Mouse (Mus musculus) kidney, postnatal 0 days (tissue): ENCODE data around the gene Rabgap1. TPM values are rescaled to one million over a fixed set of nuclear protein-coding genes. Genes with fewer than 3 reads are reported as not detected.

ENCODE experiments used
- ATAC-seq: fragments of 200-750 bp; cut with Nextera tagmentation; replicated peaks from 2 replicates; pipeline ENCODE4 v1.8.0; 2017; ENCODE audit warnings: low read depth, moderate number of reproducible peaks, moderate TSS enrichment, moderate library complexity; ENCODE audit not compliant: low FRiP score
- DNase-seq: peaks from one replicate; pipeline ENCODE4 v3.0.0-alpha.2; 2016; ENCODE audit warnings: low spot score
- H3K27ac ChIP-seq: fragments of 300-500 bp; sonication (generic); 2 replicates; pipeline ENCODE4 v1.5.1; 2014; ENCODE audit warnings: mild to moderate bottlenecking
- H3K27me3 ChIP-seq: fragments of 300-500 bp; sonication (generic); 2 replicates; pipeline ENCODE4 v1.6.1; 2014; ENCODE audit warnings: low read length, mixed read lengths; ENCODE audit not compliant: insufficient read depth
- H3K36me3 ChIP-seq: fragments of 300-500 bp; sonication (generic); 2 replicates; pipeline ENCODE4 v1.6.1; 2014; ENCODE audit warnings: low read length, mixed read lengths; ENCODE audit not compliant: insufficient read depth
- H3K4me1 ChIP-seq: fragments of 300-500 bp; sonication (generic); replicated peaks from 2 replicates; pipeline ENCODE4 v1.6.1; 2014; ENCODE audit warnings: antibody characterized with exemption, low read length, mixed read lengths; ENCODE audit not compliant: insufficient read depth
- H3K4me2 ChIP-seq: fragments of 300-500 bp; sonication (generic); 2 replicates; pipeline ENCODE4 v1.6.1; 2014; ENCODE audit warnings: mild to moderate bottlenecking, low read length, moderate library complexity, mixed read lengths
- H3K4me3 ChIP-seq: fragments of 300-500 bp; sonication (generic); replicated peaks from 2 replicates; pipeline ENCODE4 v1.5.1; 2014; ENCODE audit warnings: low read depth, low read length
- H3K9ac ChIP-seq: fragments of 300-500 bp; sonication (generic); 2 replicates; pipeline ENCODE4 v1.6.1; 2014; ENCODE audit warnings: low read depth, low read length
- H3K9me3 ChIP-seq: fragments of 300-500 bp; sonication (generic); replicated peaks from 2 replicates; pipeline ENCODE4 v1.6.1; 2016; ENCODE audit warnings: low read length, inconsistent platforms, mixed read lengths
- CTCF ChIP-seq: IDR thresholded peaks from 2 replicates; pipeline ENCODE4 v1.5.1; 2016; ENCODE audit warnings: antibody characterized with exemption, low read depth, mild to moderate bottlenecking, moderate library complexity
- whole genome bisulfite sequencing: fragments of 180-500 bp; shearing (Covaris S2); extraction: QIAGEN DNeasy Blood & Tissue Kit; methylation state at CpG from one replicate; pipeline ENCODE4 v1.1.7; 2014; 5-methylcytosine and 5-hydroxymethylcytosine counted together
- polyA plus RNA-seq: library from polyadenylated mRNA; unstranded; fragments of >200 nt; fragmentation: Nextera tagmentation; extraction: Ambion mirVana; gene quantifications from 2 replicates; pipeline ENCODE4 v1.2.1, GENCODE M21; 2015

Rabgap1 gene
- polyA plus RNA-seq, 1 experiment from 2014 or later: 28.3 TPM

DNA sequence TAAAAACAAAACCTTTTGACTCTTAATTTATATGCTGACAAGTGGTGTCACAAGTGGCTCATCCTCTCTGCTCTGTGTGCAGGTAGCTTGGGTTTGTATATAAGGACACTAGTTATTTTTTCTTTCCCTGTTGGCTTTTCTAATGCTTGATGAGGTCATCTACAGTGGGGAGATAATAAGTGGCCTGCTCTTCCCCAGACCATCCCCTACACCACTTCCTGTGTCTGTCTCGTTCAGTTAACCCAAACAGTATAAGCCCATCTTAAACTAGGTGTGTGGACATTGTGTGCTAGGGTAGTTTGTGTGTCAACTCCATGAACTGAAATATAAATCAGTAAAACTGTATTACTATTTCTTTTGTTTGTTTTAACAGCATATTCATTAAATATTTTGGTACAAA, 123.0 kb downstream of the Rabgap1 start:
- no peak overlapping the region for H3K9ac ChIP-seq
- peaks cover 46% of the 10 kb centered on the region for H3K36me3 ChIP-seq

DNA sequence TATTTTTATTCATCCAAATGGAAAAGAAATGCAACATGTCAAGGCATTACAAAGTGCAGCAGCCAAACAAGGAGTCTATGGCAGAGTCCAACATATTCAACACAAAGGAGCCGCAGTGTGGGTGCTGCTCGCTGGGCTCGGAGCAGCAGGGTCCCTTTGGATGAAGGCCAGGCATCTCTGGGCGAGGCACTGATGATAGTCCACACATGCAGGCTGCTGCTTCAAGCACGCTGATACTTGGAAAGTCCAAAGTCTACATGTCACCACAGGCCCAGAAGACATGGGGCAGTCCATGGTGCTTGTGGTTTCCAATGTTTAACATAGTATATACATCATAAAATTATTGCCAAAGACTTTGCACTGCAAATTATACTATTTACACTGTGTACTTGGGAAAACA, 126.8 kb downstream of the Rabgap1 start:
- no peak for ATAC-seq
- Histone ChIP-seq H3K4me3 (no peak overlapping the region), H3K4me1 (no peaks in the 10 kb centered on the region), H3K36me3 (peaks cover 20% of the 10 kb centered on the region), H3K27me3 (no peaks in the 10 kb centered on the region), H3K9ac (no peak overlapping the region), H3K27ac (no peak overlapping the region), H3K9me3 (no peaks in the 10 kb centered on the region), H3K4me2 (no peak overlapping the region)
- TF ChIP-seq CTCF: no peak
- no peak for DNase-seq
- 85% methylated on average over 5 of the region's 5 CpGs for WGBS

More for the DNA sequence above, 123.0 kb downstream of the Rabgap1 start:
- Histone ChIP-seq H3K27ac (no peak overlapping the region), H3K4me3 (no peak overlapping the region), H3K27me3 (no peaks in the 10 kb centered on the region), H3K9me3 (no peaks in the 10 kb centered on the region), H3K4me1 (no peaks in the 10 kb centered on the region), H3K4me2 (no peak overlapping the region)
- DNase-seq (no peak), ATAC-seq (no peak)
- TF ChIP-seq CTCF: no peak
- WGBS: 74% methylated on average over 1 of the region's 1 CpGs

DNA sequence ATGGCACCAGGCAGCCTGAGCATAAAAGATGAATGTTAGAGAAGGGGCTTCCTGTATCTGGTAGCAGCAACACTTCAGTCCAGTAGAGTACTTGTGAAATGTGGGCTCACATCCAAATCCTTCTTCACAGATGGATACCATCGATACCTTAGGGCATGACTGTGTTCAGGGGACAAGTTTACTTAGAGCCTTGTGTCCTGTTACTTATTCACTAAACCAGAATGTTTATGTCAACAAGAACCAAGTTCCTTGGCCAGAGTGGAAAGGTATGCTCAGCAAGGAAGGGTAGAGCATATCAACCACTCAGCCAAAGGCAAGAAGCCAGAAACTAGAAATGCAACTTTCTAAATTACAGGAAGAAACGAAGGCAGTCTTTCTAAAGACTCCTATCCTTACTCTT, 127.6 kb downstream of the Rabgap1 start:
- H3K9ac ChIP-seq: no peak overlapping the region
- no peak for TF ChIP-seq CTCF
- 60% methylated on average over 2 of the region's 2 CpGs for WGBS
- peaks cover 19% of the 10 kb centered on the region; the same call in 1 of the 2 replicates for H3K36me3 ChIP-seq
- no peaks in the 10 kb centered on the region for H3K4me1 ChIP-seq
- H3K4me3 ChIP-seq: no peak overlapping the region
- peak; percentile 75; the same call in 1 of the 2 replicates for ATAC-seq
- peak; percentile 37 for DNase-seq
- H3K27ac ChIP-seq: peak overlapping the region; percentile 14; the same call in 1 of the 2 replicates
- no peaks in the 10 kb centered on the region for H3K27me3 ChIP-seq
- H3K9me3 ChIP-seq: no peaks in the 10 kb centered on the region
- H3K4me2 ChIP-seq: no peak overlapping the region

DNA sequence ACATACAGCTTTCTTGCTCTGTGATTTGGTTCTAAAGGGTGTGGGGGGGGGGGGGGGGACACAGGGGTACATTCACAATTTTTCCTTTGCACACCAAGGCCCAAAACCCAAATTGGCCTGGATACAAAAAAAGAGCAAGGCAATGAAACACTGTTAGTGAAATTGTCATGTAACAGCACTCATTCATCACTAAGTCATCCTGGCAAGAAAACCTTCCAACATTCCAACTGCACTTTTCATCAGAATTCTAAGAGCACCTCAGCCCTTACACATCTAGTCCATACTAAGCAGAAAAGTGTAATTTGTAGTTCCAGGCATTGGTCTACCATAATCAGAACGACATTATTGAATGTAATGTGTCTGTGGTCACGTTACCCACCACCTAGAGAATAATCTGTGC, 129.1 kb downstream of the Rabgap1 start:
- no peak overlapping the region for H3K9ac ChIP-seq
- H3K4me2 ChIP-seq: no peak overlapping the region
- H3K27me3 ChIP-seq: no peaks in the 10 kb centered on the region
- no peak overlapping the region for H3K4me3 ChIP-seq
- H3K36me3 ChIP-seq: peaks cover 15% of the 10 kb centered on the region; the same call in 1 of the 2 replicates
- TF ChIP-seq CTCF: no peak
- ATAC-seq (no peak), DNase-seq (no peak)
- H3K9me3 ChIP-seq: no peaks in the 10 kb centered on the region
- H3K27ac ChIP-seq: no peak overlapping the region
- 90% methylated on average over 2 of the region's 2 CpGs for WGBS
- no peaks in the 10 kb centered on the region for H3K4me1 ChIP-seq

DNA sequence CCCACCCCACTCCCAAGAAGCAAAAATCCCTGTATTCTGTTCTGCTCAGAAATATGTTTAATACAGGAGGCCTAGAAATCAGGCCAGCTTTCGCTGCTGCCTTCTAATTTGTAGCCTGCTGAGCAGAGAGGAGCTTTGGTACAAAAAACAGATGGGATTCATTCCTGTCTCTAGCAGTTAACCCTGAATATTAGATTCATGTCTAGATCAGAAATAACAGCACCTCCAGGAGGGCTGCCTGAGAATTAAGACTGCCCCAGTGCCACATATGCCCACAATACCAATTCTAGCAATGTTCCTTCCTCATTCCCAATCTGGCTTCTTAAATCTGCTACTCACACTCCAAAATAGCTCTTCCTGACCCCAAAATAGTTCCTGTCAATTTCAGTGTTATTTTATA, 133.6 kb downstream of the Rabgap1 start:
- no peak overlapping the region for H3K9ac ChIP-seq
- H3K9me3 ChIP-seq: no peaks in the 10 kb centered on the region
- no peak for TF ChIP-seq CTCF
- 95% methylated on average over 1 of the region's 1 CpGs for WGBS
- ATAC-seq (no peak), DNase-seq (no peak)
- no peak overlapping the region for H3K4me2 ChIP-seq
- H3K4me1 ChIP-seq: no peaks in the 10 kb centered on the region
- H3K27ac ChIP-seq: no peak overlapping the region
- peaks cover 3% of the 10 kb centered on the region; the same call in 1 of the 2 replicates for H3K36me3 ChIP-seq
- no peaks in the 10 kb centered on the region for H3K27me3 ChIP-seq
- no peak overlapping the region for H3K4me3 ChIP-seq

DNA sequence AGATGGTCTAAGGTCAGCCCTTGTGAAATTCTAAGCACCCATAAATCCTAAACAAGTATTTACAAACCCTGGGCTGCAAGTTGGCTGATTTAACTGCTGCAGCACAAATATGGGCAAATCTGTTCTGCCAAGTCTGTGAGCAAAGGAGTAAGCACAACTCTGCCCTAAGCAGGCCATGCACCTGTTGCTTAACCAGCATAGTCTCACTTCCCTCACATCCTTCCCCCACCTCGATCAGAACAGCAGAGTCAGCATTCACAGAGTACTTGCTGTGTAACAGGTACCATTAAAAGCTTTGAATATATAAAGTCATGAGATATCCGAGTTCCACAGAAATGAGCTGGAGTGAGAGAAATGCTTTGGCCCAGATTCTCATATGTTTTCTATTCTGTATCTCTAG, 135.1 kb downstream of the Rabgap1 start:
- no peak for DNase-seq
- Histone ChIP-seq H3K27me3 (no peaks in the 10 kb centered on the region), H3K4me1 (no peaks in the 10 kb centered on the region), H3K4me2 (no peak overlapping the region), H3K36me3 (peaks cover 3% of the 10 kb centered on the region; the same call in 1 of the 2 replicates), H3K9me3 (no peaks in the 10 kb centered on the region), H3K27ac (no peak overlapping the region), H3K9ac (no peak overlapping the region), H3K4me3 (no peak overlapping the region)
- TF ChIP-seq CTCF: no peak
- 74% methylated on average over 2 of the region's 2 CpGs for WGBS
- ATAC-seq: no peak

DNA sequence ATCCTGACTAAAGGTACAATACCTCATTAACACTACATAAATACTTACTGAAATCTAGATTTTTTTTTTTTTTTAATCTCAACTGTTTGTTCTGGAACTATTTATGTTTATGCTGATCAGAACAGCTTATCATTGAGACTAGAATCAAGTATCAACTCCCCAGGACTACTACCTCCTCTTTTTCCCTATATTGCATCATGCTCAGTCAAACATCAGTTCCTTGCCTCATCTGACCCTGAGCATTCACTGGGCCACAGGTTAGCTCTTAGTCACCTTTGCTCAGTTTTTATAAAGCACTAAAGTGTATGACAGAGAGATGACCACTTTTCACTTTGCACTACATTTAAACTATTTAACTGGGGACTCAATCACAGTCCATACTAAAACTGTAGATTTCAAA, 144.8 kb downstream of the Rabgap1 start:
- no peak for ATAC-seq
- no peak overlapping the region for H3K4me2 ChIP-seq
- TF ChIP-seq CTCF: no peak
- no peak overlapping the region for H3K9ac ChIP-seq
- H3K27ac ChIP-seq: no peak overlapping the region
- no peaks in the 10 kb centered on the region for H3K4me1 ChIP-seq
- DNase-seq: no peak
- H3K27me3 ChIP-seq: no peaks in the 10 kb centered on the region
- H3K4me3 ChIP-seq: no peak overlapping the region
- no peaks in the 10 kb centered on the region for H3K9me3 ChIP-seq
- H3K36me3 ChIP-seq: no peaks in the 10 kb centered on the region; the same call in 1 of the 2 replicates

Other genes with a start within 250 kb of the Rabgap1 start
- gene Olfr366, start 231.7 kb upstream of the Rabgap1 start, polyA plus RNA-seq: not detected in 2 replicates
- not detected in 2 replicates for gene Olfr368, start 116.8 kb upstream of the Rabgap1 start, polyA plus RNA-seq
- 50.1 and 51.0 TPM in 2 replicates for gene Pdcl, start 83.9 kb upstream of the Rabgap1 start, polyA plus RNA-seq
- gene Rc3h2, start 20.4 kb upstream of the Rabgap1 start, polyA plus RNA-seq: 8.5 and 8.9 TPM in 2 replicates
- 3.5 and 4.8 TPM in 2 replicates for gene Zbtb26, start 144 bp upstream of the Rabgap1 start, polyA plus RNA-seq
- gene Zbtb6, start 108 bp upstream of the Rabgap1 start, polyA plus RNA-seq: 5.0 and 5.3 TPM in 2 replicates
- 0.67 and 1.0 TPM in 2 replicates for gene Gpr21, start 73.1 kb downstream of the Rabgap1 start, polyA plus RNA-seq